Mouse (Mus musculus) CD4-positive helper T cell, adult 2 months (primary cell): ENCODE data around the gene Ercc6l.

Experiments used
- DNase-seq: peaks from one replicate; pipeline ENCODE4 v3.0.0-alpha.2; 2012; ENCODE audit warnings: low read depth, missing footprints, low spot score

Gene Ercc6l

DNA sequence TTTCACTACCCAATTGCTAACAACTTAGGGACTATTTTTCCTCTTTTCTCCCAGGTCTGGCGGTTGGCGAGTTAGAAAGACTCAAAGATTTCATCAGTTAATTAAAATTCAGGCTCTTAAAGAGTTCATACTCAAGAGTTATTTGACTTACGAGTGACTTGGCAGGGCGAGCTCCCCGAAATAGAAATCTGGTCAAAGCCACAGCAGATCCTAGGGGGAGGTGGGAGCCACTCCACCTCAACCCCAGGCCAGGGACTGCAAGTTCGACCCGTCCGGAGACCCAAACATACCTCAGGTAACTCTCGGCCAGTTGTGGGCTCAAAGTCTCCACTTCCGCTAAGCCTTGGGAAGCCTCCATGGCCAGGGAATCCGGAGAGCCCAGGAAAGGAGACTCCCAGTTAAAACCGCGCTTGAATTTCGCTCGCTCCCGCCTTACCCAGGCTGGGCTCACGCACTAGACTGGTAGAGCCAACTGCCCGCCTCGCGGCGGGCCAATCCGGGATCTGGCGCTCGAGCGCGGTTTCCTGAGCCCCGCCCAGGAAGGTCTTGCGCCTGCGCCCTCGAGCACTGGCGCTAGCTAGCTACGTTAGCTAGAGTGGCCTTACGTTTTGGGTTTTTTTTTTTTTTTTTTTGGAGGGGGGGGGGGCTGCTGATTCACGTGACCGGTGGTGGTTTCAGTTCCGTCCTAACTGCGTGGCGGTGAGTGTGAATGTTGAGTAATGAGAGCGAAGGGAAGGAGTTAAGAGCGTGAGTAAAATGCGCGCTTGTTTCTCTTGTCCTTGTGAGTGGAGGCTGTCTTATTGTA is at the start of gene Ercc6l:
Gene Ercc6l, minus strand, starts transcription at position 474 of the 805 bp plus-strand sequence.
- peak; percentile 97 for DNase-seq

DNA sequence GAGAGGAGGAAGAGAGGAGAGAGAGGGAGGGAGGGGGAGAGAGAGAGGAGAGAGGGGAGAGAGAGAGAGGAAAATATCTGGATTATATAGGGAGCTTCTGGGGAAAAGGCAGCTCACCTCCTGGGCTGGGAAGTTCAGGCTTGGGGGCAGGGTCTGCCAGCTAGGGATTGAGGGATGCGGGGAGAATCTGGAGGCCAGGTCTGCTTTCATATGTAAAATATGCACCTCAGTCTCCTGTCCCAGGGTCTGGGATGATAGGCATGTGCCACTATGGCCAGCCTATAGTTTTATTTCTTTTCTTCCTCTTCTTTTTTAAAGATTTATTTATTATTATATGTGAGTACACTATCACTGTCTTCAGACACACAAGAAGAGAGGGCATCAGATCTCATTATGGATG is 33.9 kb upstream of the Ercc6l start:
- no peak for DNase-seq

DNA sequence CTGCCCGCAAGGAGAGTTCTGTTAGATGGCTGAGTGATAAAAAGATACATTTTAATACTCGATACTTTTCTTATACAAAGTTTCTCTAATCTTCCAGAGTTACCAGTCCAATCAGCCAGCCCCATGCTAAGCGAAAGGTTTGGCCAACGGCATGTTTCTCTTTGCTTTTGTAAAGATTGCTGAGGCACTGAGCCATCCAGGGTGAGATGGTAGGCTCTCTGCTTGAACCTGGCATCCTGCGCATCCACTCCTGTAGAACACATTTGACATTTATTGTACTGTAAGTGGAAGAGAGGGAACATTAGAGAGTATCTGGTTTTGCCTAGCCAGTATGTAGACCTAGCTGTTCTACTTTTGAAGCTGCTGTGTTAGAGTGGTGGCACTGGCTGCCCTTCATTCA is 32.7 kb upstream of the Ercc6l start:
- DNase-seq, result no peak

DNA sequence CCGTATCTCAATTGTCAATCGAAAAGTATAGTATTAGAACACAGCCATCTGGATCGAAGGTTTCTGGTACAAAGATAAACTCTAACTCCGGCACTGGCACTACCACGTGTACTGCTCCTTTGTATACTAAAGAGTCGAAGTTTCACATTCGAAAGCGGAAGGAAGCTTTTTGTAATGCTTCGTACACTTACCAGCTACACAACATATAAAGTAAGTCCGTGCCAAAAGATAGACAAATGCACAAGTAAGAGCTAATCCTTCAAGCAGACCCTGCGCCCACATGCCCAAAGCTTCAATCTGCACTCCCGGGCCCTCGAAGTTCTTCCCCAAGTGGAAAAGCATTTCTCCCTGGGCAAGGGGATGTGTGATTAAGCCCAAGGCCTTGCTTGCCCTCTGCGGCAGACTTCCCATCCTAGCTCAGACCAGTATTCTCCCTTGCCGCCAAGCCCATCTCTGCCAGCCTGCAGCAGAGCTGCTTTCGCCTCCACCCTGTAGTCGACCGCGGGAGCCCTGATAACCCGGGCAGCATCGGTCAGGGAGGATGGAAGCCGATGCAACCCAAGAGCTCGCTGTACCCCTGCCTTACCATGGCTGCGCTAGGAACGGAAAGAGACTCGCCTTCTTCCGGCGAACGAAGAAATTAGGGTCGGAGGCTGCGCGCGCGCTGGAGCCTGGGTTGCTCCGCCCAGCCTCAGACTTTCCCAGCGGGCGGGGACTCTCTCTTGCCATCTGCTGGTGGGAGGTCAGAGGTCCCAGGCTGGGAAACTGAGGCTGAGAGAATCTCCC is 32.0 kb upstream of the Ercc6l start, which contains the start of gene Rps4x:
Gene Rps4x, minus strand, starts transcription at position 683 of the 786 bp plus-strand sequence.
- peak; percentile 86 for DNase-seq

DNA sequence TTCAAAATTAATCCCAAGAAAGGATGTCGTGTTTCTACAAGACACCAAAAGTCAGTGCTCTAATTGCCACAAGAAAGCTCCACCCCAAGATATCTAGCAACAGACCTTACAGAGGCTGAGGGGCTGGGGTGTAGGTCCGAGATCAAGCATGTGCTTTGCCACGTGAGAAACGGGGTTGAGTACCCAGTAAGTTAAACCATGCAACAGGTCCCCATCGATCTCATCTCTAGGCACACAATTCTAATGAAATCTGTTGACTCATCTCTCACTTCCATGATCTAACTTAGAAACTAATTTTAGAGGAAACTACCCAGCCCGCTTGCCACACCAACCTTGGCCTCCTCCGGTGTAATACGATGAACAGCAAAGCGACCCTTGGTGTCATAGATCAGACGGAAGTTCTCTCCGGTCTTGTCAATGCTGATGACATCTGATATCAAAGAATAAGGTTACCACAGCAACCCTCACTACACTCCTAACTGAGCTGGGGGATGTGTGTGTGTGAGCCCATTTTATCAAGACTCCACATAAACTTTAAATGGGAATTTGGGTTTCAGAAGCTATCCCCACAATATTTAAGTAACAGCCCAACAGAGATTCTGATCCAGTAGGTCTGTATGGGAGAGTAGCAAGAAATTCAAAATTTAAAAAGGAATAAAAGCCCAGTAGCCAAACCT is 30.3 kb upstream of the Ercc6l start:
- peak; percentile 47 for DNase-seq

DNA sequence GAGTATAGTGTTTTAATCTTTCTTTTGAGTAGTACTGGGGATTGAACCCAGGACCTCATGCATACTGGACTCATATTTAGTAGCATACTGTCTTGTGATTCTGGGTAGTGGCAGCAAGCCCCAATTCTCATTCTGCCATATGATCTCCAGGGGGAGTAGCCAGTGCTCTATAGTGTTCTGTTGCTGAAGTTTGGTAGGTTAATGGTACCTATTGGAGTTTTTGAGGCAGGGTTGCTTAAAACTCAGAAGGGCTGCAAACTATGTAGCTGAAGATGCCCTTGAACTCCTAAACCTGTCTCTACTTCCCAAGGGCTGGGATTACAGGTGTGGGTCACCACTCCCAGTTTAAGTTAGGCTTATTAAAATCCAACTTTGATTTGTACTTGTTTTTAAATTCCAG is 25.7 kb upstream of the Ercc6l start:
- DNase-seq, result no peak

DNA sequence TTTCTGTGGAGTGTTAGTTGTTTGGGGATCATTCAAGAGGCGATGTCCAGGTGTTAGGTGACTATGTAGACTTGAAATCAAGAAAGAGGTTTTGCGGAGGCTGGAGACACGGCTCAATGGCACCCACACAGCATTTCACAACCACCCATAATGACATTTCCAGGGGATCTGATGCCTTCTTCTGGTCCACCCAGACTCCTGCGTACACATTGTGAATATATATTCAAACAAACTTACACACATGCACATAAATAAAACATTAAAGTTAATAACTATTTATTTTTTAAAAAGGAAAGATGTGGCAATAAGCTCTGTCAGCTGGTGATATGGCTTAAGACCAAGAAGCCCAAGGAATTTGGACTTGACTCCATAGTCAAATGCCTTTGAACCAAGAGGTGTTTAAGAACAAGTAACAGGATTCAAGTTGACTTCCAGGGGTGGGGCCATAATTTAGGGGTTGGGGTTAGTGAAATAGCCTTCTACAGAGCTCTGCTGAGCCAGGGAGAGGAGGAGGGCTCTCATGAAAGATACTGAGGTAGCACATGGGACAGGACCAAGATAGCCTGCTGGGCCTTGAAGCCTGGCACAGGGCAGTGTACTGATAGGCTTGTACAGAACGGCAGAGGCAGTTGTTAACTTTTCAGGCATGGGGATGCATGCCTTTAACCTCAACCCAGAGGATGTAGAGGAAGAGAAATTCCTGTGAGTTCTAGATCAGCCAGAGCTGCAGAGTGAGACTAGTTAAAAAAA is 18.8 kb upstream of the Ercc6l start:
- DNase-seq, result no peak

DNA sequence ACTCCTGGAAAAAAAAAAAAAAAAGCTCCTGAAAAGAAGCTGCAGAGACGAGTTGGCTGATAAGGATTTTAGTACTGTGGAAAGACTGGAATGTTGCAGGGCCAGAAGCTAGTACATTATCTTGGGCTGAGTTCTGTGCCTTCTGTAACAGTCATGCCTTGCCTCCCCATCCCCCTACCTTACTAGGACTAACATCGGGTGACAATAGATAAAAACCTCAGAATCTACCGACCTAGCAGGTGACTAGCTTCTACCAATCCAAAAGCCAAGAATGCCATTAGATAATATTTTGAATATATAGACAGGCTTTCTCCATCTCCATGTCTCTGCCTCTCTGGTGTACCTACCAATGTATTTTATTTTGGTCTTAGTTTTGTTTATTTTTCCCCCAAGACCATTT is 14.0 kb upstream of the Ercc6l start:
- no peak for DNase-seq

DNA sequence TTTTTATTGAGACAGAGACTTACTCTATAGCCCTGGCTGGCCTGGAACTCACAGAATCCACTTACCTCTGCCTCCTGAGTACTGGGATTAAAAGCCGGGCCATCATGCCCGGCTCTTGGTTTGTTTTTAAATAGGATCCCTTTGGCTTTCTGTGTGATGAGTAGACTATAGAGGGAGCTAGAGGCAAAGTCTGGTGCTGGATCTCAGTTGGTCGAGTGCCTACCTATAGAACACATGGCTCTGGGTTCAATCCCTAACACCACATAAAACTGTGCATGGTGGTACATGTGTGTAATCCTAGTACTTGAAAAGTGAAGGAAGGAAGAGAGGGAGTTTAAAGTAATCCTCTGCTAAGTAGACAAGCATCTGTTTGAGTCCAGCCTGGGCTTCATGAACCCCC is 13.2 kb upstream of the Ercc6l start:
- DNase-seq, result no peak

DNA sequence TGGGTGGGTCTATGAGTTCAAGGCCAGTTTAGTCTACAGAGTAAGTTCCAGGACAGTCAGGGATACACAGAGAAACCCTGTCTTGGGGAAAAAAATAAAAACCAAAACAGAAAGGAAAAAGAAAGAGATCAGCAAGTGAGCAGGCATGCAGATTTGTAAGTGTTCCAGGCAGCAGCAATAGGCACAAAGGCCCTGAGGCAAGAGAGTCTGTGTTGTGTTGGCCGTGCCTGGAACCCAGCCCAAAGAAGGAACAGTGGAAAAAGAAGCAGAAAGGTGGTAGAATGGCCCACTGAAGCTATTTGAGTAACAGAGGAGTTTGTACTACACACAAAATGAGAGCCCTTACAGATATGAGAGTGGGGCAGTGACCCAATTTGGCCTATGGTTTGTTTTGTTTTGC is 12.8 kb upstream of the Ercc6l start:
- DNase-seq, result no peak

DNA sequence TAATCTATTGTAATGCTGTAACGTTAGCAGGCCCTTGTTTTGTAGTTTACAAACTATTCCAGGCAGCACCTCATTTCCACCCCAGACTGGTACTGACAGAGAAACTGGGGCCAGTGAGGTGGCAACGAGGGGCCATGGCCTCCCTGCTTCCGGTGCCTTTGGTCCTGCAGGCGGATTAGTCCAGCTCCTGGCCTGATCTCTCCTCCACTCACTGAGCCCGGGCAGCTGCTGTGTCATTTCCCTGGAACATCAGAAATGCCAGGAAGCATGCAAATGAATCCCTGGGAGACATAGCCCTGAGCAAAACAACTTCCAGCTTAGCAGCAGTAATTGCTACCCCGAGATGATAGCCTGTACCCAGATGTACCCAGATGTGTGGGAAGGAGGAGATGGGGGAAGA is 10.1 kb upstream of the Ercc6l start:
- no peak for DNase-seq

DNA sequence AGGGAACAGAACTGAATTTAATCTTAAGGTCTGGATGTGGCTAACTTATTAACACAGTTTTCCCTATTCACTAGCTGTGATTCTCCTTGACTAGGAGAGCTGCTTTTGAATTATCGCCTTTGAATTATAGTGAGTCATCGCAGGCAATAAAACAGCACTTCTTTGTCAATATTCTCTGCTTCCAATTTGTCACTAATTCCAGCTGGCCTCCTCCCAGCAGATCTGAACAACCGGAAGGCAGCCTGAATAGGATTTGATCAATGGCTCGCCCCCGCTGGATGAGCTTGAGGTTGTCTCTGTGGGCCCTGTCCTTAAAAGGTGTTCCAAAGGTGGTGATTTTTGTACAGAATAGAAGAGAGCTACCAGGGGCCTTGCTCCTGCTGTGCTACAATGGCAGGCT is 9.6 kb upstream of the Ercc6l start:
- DNase-seq, result no peak

DNA sequence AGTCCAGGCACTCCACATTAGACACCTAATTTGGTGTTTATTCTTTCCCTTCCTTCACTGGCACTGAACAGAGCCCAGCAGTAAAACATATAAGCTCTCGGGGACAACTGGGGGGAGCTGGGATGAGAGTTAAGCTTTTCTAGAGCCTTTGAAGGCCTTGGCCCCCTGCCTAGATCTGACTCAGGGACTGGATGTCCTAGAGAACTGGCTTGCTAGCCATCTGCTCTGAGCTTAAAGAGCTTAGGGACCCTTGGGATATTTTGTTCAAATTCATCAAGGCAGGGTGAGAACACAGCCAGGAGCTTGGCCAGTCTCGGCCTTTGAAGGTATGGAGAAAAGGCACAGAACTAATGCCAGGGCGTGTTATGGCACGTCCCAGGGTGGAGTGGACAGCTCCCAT is 6.6 kb upstream of the Ercc6l start:
- no peak for DNase-seq

DNA sequence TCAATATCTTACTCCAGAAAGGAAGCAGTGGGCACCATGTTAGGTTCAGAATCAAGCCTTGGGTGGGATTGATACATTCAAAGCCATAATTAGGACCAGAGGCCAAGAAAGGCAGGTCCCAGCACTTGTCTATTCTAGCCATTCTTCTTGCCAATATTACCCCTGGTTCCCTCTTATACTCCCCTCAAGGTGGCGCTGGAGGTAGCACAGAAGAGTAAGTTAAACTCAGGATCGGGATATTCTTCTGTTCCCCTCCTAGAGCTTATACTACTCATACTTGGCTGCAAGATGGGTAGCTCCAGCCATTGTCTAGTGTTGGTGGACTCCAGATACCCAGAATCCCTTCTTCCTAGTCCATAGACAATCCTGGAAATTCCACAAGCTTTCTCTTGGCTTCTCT is 6.2 kb upstream of the Ercc6l start:
- no peak for DNase-seq

DNA sequence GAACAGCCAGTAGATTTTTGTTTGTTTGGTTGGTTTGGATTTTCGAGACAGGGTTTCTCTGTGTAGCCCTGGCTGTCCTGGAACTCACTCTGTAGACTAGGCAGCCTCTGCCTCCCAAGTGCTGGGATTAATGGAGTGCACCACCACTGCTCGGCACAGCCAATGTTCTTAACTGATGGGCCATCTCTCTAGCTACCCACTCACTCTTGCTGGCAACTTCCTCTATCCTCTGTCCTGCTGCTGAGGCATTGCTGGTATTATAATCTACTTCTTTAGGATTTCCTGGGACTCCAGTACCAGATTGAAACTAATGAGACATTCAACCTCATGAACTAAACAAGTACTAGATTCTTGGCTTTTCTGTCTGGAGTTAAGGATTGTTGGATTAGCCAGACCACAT is 3.6 kb upstream of the Ercc6l start:
- no peak for DNase-seq

DNA sequence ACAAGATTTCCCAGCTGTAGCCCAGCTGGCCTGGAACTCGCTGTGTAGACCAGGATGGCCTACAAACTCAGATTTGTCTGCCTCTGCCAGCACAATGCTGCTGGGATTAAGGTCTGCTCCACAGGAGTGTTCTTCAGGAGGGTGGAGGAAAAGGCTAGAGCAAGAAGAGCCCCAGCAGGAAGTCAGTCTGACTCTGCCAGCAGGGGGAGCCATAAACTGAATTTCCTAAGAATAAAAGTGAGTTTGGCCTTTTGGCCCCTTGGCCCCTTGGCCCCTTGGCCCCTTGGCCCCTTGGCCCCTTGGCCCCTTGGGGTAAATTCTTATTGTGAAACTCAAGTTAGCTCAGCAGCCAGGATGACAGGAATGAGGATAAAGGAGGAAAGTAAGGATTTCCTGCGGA is 2.9 kb upstream of the Ercc6l start:
- peak; percentile 47 for DNase-seq

DNA sequence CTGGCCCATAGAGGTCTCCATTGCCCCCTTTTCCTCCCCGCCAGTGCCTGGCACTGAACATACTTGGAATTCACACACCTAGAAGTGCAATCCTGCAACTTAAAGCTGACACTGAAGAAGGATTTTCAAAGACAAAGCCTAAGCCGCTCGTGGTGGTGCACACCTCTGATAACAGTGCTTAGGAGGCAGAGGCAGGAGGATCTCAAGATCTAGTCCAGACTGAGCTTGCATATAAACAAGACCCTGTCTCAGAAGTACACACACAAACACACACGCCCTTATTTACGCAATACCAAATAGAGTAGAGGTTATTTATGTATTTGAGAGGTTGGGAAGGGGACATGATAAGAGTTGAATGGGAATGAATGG is 516 bp upstream of the Ercc6l start:
- no peak for DNase-seq

DNA sequence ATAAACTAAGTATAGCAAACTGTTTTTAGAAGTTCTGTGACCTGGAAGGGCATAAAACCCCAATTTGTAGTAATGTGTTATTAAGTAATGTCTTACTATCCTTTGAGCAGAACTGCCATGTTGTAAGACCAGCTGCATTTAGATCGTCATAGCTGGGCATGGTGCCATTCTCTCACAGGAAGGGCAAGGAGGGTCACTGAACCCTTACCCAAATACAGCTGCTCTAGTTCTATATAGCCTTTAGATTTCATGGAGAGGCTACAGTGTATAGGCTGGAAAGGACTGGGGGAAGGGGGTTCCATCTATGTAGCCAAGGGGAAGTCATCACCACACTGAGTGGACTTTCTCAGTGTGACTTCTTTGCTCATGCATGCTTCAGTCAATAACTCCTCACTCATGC is 15.7 kb downstream of the Ercc6l start:
- DNase-seq, result no peak

DNA sequence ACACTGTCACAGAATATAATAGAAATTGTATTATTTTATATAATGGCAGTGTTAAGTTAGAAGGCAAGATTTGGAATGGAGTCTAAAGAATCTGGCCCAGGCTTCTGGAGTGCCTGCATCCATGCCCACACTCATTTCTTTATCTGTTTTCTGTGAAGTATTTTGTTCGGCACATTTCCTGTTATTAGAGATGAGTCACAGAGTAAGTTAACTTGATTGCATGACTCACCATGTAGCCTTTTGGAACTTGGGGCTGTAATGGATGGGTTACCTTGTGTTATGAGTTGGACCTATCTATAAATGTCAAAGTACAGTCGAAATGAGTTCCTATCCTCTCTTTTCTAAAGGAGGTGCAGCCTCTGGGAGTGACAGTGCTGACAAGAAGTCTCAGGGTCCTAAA is 35.6 kb downstream of the Ercc6l start:
- no peak for DNase-seq

DNA sequence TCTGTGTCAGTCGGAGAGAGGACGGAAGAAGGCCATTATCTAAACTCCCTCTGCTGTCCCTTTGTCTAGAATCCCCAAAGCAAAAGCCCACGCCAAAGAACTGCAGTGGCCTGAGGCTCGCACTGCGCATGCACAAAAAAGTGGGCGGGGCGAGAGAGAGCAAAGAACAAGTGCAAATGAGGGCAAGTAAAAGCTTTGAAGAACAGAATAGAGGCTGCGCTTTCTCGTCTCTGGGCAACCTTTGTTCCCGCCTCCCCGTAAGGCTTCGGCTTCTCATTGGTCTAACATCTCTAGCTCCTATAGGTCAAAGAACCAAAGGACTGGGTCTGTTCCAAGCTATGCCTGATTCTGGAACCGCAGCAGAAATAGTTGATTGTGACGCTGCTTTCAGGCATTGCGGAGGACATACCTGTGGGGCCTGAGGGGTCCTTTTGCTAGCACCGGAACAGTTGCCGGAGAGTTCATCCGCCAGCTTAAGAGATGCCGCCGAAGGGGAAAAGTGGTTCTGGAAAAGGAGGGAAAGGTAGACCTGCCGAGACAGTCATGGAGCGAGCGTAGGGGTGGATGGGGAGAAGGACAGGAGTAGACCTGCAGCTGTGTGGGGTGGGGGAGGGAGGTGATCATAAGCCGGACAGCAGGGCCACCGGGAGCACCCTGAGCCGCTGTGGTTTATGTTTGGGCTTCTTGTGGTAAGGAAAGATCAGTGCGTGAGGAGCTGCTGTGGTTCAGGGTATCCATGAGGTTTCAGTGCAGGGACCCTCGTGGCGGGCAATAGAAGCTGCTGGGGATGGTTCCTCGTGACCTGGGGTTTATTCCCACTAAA is 37.6 kb downstream of the Ercc6l start, which contains the start of gene Pin4:
Gene Pin4, plus strand, starts transcription at position 406 of the 823 bp plus-strand sequence.
- peak; percentile 96 for DNase-seq

DNA sequence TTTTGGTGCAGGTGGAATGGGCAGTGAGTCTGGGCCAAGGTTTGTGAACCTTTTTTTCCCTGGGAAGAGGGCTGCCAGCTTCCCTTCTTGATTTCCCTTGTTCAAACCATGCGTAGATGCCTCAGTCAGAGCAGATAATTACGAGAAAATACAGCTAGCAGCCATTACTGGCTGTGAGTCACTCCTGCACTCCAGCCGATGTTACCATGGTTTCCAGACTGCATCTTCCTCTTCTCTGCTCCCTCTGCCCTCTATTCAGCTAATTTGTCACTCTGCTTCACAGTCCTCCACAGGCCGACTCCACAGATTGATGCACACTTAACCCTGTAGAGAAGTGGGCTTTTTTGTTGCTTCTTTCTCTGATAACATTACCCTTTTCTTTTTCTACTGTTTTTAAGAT is 41.2 kb downstream of the Ercc6l start:
- DNase-seq, result no peak
